ENCODE assay signal across 14 mouse cellular contexts in the genomic region with DNA sequence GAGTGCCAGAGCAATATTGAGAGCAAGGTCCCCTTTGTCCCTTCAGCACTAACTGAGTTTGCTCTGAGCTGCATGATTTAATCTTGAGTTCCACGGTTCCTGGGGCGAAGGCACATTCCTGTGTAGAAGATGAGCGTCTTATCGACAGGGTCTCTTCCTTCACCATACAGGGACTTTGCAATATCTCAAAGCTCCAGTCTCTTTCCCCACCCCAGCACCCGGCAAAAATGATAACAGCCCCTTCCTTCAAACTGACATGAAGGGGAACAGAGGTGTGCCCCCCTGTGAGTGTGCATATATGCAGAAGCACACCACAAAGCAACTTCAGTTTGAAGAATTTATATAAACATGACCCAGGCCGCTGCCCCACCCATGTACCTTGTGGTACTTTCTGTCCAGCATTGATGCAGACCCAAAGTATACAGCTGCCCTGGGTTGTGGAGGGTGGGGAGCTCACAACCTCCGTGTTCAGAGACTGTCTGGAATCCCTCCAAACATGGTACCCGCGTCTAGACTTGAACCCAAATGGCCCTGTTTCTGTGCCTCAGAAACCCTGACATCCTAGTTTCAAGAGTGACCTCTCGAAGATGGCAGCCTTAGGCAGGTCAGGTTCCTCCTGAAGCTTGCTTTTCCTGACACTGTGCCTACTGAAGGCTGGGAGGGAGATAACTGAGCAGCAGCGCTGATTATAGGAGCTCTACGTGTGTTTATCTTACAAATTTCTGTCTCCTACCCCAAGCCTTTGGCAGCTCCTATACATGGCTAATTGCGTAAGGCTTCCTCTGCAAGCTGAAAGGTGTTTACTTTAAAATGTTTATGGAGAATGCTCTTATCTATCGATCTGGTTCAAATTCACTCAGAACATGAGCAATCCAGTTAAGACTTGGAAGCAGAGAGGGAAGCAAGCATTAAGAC.
DNase-seq lines count a peak whose midpoint lies in the region; ATAC-seq and TF ChIP-seq lines count a peak whose summit lies in the region.
"Had no signal": no experiment of that assay in that cellular context is flagged by ENCODE, and none has a peak within 500 bp of the region (broad histone marks: within the 10 kb centered on the region; RNA-seq: fewer than 3 reads in every experiment).

No protein-coding gene starts in this region.

- no peak overlapping the region; the same call in 1 of the 2 replicates for H3K9ac ChIP-seq in heart, embryonic 11.5 days (ENCODE audit: low read depth, low read length)
- peak overlapping the region; percentile 61 for H3K9ac ChIP-seq in liver, embryonic 14.5 days (replicated peaks)

- peak; percentile 40; the same call in 1 of the 2 replicates for ATAC-seq in heart, embryonic 11.5 days (replicated peaks; ENCODE audit: insufficient number of reproducible peaks, low FRiP score, low TSS enrichment)
- peak; percentile 87 for ATAC-seq in liver, embryonic 14.5 days (ENCODE audit: insufficient read depth)
- ATAC-seq: forebrain, embryonic 14.5 days; hindbrain, postnatal 0 days had no signal

- no peaks in the 10 kb centered on the region for H3K9me3 ChIP-seq in heart, embryonic 11.5 days (replicated peaks; ENCODE audit: control insufficient read depth, low read length)
- no peaks in the 10 kb centered on the region for H3K9me3 ChIP-seq in liver, embryonic 14.5 days (ENCODE audit: control insufficient read depth, low read length)

- H3K4me3 ChIP-seq in heart, embryonic 11.5 days (ENCODE audit: low read depth, low read length): no peak overlapping the region
- peak overlapping the region; percentile 15 to 35; a peak in 3 of 4 replicates for H3K4me3 ChIP-seq in liver, embryonic 14.5 days (ENCODE audit: insufficient read depth in 1 of 2, low read depth in 2 of 2, low read length in 2 of 2)

- peaks cover 6% of the 10 kb centered on the region; the same call in 1 of the 2 replicates for H3K36me3 ChIP-seq in heart, embryonic 11.5 days (ENCODE audit: control insufficient read depth, insufficient read depth, low read length)
- H3K36me3 ChIP-seq in liver, embryonic 14.5 days (replicated peaks; ENCODE audit: control insufficient read depth, insufficient read depth, low read depth): no peaks in the 10 kb centered on the region

- peak; percentile 94 for TF ChIP-seq EP300 in liver, embryonic 14.5 days (IDR thresholded peaks at IDR 0.05; ENCODE audit: low read depth)

- H3K27me3 ChIP-seq in heart, embryonic 11.5 days (ENCODE audit: control insufficient read depth, insufficient read depth, low read length): no peaks in the 10 kb centered on the region
- H3K27me3 ChIP-seq in liver, embryonic 14.5 days (ENCODE audit: control insufficient read depth, insufficient read depth, low read length): no peaks in the 10 kb centered on the region

- peak overlapping the region; percentile 64 for H3K27ac ChIP-seq in heart, embryonic 11.5 days (ENCODE audit: low read depth, low read length)
- H3K27ac ChIP-seq in liver, embryonic 14.5 days: peak overlapping the region; percentile 91
- H3K27ac ChIP-seq: hindbrain, postnatal 0 days; kidney, postnatal 0 days had no signal

- TF ChIP-seq CTCF in liver, embryonic 14.5 days (IDR thresholded peaks at IDR 0.05; ENCODE audit: low read depth): no peak

- no peak overlapping the region for H3K4me2 ChIP-seq in heart, embryonic 11.5 days
- H3K4me2 ChIP-seq in liver, embryonic 14.5 days (ENCODE audit: low read depth): peak overlapping the region; percentile 64

- DNase-seq in heart, adult 11 months: no peak
- DNase-seq in spleen, postnatal 36 days (ENCODE audit: low spot score in 2 of 2): peak; percentile 5 to 31
- no peak for DNase-seq in spleen, postnatal 10 days (ENCODE audit: low spot score in 2 of 2)
- DNase-seq in liver, embryonic 14.5 days (ENCODE audit: low read depth in 3 of 3, low spot score in 3 of 3): peak; percentile 70 to 77 (median 76)
- DNase-seq in retina, postnatal 1 day: no peak
- no peak for DNase-seq in adrenal gland, postnatal 10 days
- no peak for DNase-seq in adrenal gland, adult (ENCODE audit: inconsistent age in 2 of 2, low spot score in 1 of 2)
- DNase-seq: cerebellum, adult 8-10 months; heart, postnatal 10 days; layer of hippocampus, adult 9-11 months had no signal

- H3K4me1 ChIP-seq in heart, embryonic 11.5 days (ENCODE audit: control insufficient read depth, insufficient read depth, low read length): 0 out of 2 replicates have a peak, but pooled peaks cover 3% of the 10 kb centered on the region
- H3K4me1 ChIP-seq in liver, embryonic 14.5 days (replicated peaks; ENCODE audit: control insufficient read depth in 2 of 2, insufficient read depth in 2 of 2, low read length in 1 of 2): peaks cover 72 to 87% of the 10 kb centered on the region in 2 experiments

- WGBS in heart, embryonic 11.5 days (ENCODE audit: insufficient replicate concordance): 58% methylated on average over 14 of the region's 14 CpGs
- WGBS in liver, embryonic 14.5 days (ENCODE audit: insufficient replicate concordance): 15% methylated on average over 14 of the region's 14 CpGs

Comparison
In these comparisons a context has a peak if more than half of its experiments do, and no peak if none do; other contexts are left out.
1. DNase-seq: peak in spleen, postnatal 36 days (2 of 2) and liver, embryonic 14.5 days (3 of 3); none in heart, adult 11 months (single experiment), spleen, postnatal 10 days (0 of 2), retina, postnatal 1 day (single experiment), adrenal gland, postnatal 10 days (single experiment) and adrenal gland, adult (0 of 2).